Mouse (Mus musculus) stomach, postnatal 0 days (tissue): ENCODE results near the gene Jak1.

Experiments used
- CTCF ChIP-seq: IDR thresholded peaks from 2 replicates; pipeline ENCODE4 v1.5.1; 2016; ENCODE audit warnings: antibody characterized with exemption, low read depth, mild to moderate bottlenecking, moderate library complexity
- EP300 ChIP-seq: optimal IDR thresholded peaks from 2 replicates; pipeline ENCODE3; 2016; ENCODE audit warnings: antibody characterized with exemption

- TF ChIP-seq CTCF (no peak), EP300 (no peak)
Observed at GRCm38 (mm10) chr4:101213477-101213876, 51.6 kb downstream of the Jak1 start.
